Mouse (Mus musculus): Measurements from ENCODE around the gene Apoa4. TPM values are rescaled to one million over a fixed set of nuclear protein-coding genes. Genes with fewer than 3 reads are reported as not detected.

Apoa4 gene
- polyA plus RNA-seq, 1 experiment from 2014 or later = 91.9 TPM

GRCm38 (mm10) chr9:46257546-46257945 is 17.1 kb downstream of the Apoa4 start:
- Histone ChIP-seq H3K4me1 (no peaks in the 10 kb centered on the region), H3K9me3 (no peaks in the 10 kb centered on the region), H3K9ac (no peak overlapping the region), H3K27me3 (replicated peaks) (no peaks in the 10 kb centered on the region), H3K36me3 (no peaks in the 10 kb centered on the region), H3K4me2 (no peak overlapping the region), H3K27ac (no peak overlapping the region), H3K4me3 (replicated peaks) (no peak overlapping the region)
- WGBS = 84% methylated on average over 3 of the region's 3 CpGs
- no peak for ATAC-seq (ENCODE audit: insufficient read depth, low FRiP score, low read depth)

GRCm38 (mm10) chr9:46259111-46259510 is 18.6 kb downstream of the Apoa4 start:
- H3K9me3 ChIP-seq = no peaks in the 10 kb centered on the region
- no peaks in the 10 kb centered on the region for H3K36me3 ChIP-seq
- no peak for ATAC-seq (ENCODE audit: insufficient read depth, low FRiP score, low read depth)
- no peak overlapping the region for H3K27ac ChIP-seq
- H3K4me2 ChIP-seq = no peak overlapping the region
- no peak overlapping the region for H3K9ac ChIP-seq
- 82% methylated on average over 6 of the region's 6 CpGs for WGBS
- H3K4me1 ChIP-seq = no peaks in the 10 kb centered on the region
- H3K27me3 ChIP-seq (replicated peaks) = no peaks in the 10 kb centered on the region
- H3K4me3 ChIP-seq (replicated peaks) = no peak overlapping the region

- H3K27me3 ChIP-seq (replicated peaks) = no peaks in the 10 kb centered on the region
- 81% methylated on average over 7 of the region's 7 CpGs for WGBS
- ATAC-seq (ENCODE audit: insufficient read depth, low FRiP score, low read depth) = no peak
Observed at GRCm38 (mm10) chr9:46261131-46261530, 20.6 kb downstream of the Apoa4 start.

GRCm38 (mm10) chr9:46268343-46268873 is 27.9 kb downstream of the Apoa4 start, which contains the start of gene Apoa5:
Gene Apoa5, plus strand, starts transcription at chr9:46268633.
- Histone ChIP-seq H3K4me3 (replicated peaks) (no peak within 1 kb of the TSS), H3K4me1 (0 out of 2 replicates have a peak, but pooled peaks cover under 1% of the 10 kb centered on the region), H3K36me3 (no peaks in the 10 kb centered on the region), H3K9ac (no peak within 1 kb of the TSS), H3K4me2 (no peak within 1 kb of the TSS), H3K9me3 (no peaks in the 10 kb centered on the region), H3K27ac (no peak within 1 kb of the TSS), H3K27me3 (replicated peaks) (peaks cover 16% of the 10 kb centered on the region; the same call in 1 of the 2 replicates)
- no peak for ATAC-seq (ENCODE audit: insufficient read depth, low FRiP score, low read depth)
- 41% methylated on average over 7 of the region's 7 CpGs for WGBS

More at GRCm38 (mm10) chr9:46261131-46261530, 20.6 kb downstream of the Apoa4 start:
- H3K4me1 ChIP-seq = no peaks in the 10 kb centered on the region
- no peak overlapping the region for H3K4me3 ChIP-seq (replicated peaks)
- H3K9ac ChIP-seq = no peak overlapping the region
- H3K27ac ChIP-seq = no peak overlapping the region
- no peaks in the 10 kb centered on the region for H3K9me3 ChIP-seq
- H3K4me2 ChIP-seq = no peak overlapping the region
- H3K36me3 ChIP-seq = no peaks in the 10 kb centered on the region

DNA sequence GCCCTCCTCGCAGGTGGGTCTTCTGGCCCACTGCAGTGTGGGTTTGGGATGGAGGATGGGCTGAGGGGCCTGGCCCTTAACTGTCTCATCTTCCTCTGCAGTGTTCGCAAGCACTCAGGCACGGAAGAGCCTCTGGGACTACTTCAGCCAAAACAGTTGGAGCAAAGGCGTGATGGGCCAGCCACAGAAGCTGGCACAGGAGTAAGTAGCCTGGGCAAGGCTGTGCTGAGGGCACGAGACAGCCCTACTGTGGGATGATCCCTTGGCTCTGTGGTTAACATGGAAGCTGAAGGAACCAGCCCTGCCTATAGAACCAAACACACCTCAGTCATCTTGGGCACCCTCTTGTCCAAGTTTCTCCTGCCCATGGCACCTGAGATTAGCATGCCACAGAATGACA is 28.6 kb downstream of the Apoa4 start:
- ATAC-seq (ENCODE audit: insufficient read depth, low FRiP score, low read depth) = no peak
- Histone ChIP-seq H3K9ac (no peak overlapping the region), H3K9me3 (no peaks in the 10 kb centered on the region), H3K4me1 (peaks cover 7% of the 10 kb centered on the region), H3K36me3 (no peaks in the 10 kb centered on the region), H3K27ac (no peak overlapping the region), H3K4me2 (no peak overlapping the region), H3K27me3 (replicated peaks) (peaks cover 16% of the 10 kb centered on the region; the same call in 1 of the 2 replicates), H3K4me3 (replicated peaks) (no peak overlapping the region)
- WGBS = 90% methylated on average over 5 of the region's 5 CpGs

DNA sequence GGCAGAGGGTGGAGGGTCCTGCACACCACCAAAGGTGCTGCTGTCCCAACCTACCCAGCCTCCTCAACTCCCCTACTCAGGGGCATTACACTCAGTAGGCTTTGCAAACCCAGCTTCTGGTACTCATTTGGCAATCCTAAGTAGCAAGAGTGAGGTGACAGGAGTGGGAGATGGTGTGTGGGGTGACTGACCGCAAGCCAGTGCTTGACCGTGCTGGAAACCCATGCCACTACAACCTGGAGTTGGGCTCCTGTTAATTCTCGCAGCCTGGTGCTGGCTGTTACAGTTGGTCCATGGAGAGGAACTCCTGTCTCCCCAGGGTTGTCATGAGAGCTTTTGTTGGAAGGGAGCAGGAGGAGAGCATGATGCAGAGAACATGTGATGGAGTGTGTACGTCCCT is 30.3 kb downstream of the Apoa4 start:
- ATAC-seq (ENCODE audit: insufficient read depth, low FRiP score, low read depth) = no peak
- Histone ChIP-seq H3K27me3 (replicated peaks) (peaks cover 16% of the 10 kb centered on the region; the same call in 1 of the 2 replicates), H3K36me3 (peaks cover 10% of the 10 kb centered on the region), H3K27ac (no peak overlapping the region), H3K4me2 (no peak overlapping the region), H3K4me1 (peaks cover 7% of the 10 kb centered on the region), H3K4me3 (replicated peaks) (no peak overlapping the region), H3K9ac (no peak overlapping the region), H3K9me3 (no peaks in the 10 kb centered on the region)
- 92% methylated on average over 4 of the region's 4 CpGs for WGBS

GRCm38 (mm10) chr9:46272070-46272469 is 31.6 kb downstream of the Apoa4 start:
- Histone ChIP-seq H3K27me3 (replicated peaks) (peaks cover 16% of the 10 kb centered on the region; the same call in 1 of the 2 replicates), H3K9me3 (no peaks in the 10 kb centered on the region), H3K4me1 (peaks cover 7% of the 10 kb centered on the region), H3K9ac (no peak overlapping the region), H3K4me2 (peak overlapping the region; percentile 73; the same call in 1 of the 2 replicates), H3K27ac (no peak overlapping the region), H3K4me3 (replicated peaks) (peak overlapping the region; percentile 92; the same call in 1 of the 2 replicates), H3K36me3 (peaks cover 23% of the 10 kb centered on the region)
- WGBS = 78% methylated on average over 9 of the region's 9 CpGs
- no peak for ATAC-seq (ENCODE audit: insufficient read depth, low FRiP score, low read depth)

- Histone ChIP-seq H3K4me1 (peaks cover 7% of the 10 kb centered on the region), H3K9ac (peak within 1 kb of the TSS; percentile 60), H3K4me2 (peak within 1 kb of the TSS; percentile 73), H3K36me3 (peaks cover 24% of the 10 kb centered on the region), H3K4me3 (replicated peaks) (peak within 1 kb of the TSS; percentile 92), H3K27me3 (replicated peaks) (peaks cover 16% of the 10 kb centered on the region; the same call in 1 of the 2 replicates), H3K27ac (peak within 1 kb of the TSS; percentile 69), H3K9me3 (no peaks in the 10 kb centered on the region)
- ATAC-seq (ENCODE audit: insufficient read depth, low FRiP score, low read depth) = peak; percentile 90
- 5% methylated on average over 45 of the region's 45 CpGs for WGBS
Observed at GRCm38 (mm10) chr9:46272677-46273454, 32.4 kb downstream of the Apoa4 start, which contains the start of gene Zpr1. Gene Zpr1, plus strand, starts transcription at chr9:46273064.

DNA sequence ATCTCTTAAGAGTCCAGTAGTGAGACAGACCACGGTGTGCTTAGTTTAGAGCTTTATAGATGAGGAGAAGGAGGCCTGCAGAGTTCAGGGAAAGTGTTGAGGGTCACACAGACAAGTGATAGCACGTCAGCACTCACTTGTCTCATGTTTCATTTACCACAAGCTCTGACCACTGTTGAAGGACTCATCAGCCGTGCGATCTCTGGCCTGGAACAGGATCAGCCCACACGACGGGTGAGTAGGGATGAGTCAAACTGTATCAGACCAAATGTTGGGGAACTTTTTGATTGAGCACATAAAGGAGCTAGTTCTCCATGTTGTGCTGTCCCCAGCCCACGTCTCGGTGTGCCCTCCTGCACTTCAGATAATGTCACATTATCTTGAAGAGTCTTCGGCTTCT is 34.0 kb downstream of the Apoa4 start:
- H3K4me1 ChIP-seq = peaks cover 7% of the 10 kb centered on the region
- H3K27ac ChIP-seq = no peak overlapping the region
- H3K9ac ChIP-seq = no peak overlapping the region
- peaks cover 11% of the 10 kb centered on the region; the same call in 1 of the 2 replicates for H3K27me3 ChIP-seq (replicated peaks)
- no peak overlapping the region for H3K4me3 ChIP-seq (replicated peaks)
- H3K9me3 ChIP-seq = no peaks in the 10 kb centered on the region
- WGBS = 82% methylated on average over 9 of the region's 9 CpGs
- H3K4me2 ChIP-seq = 0 out of 2 replicates have a peak overlapping the region, but pooled peaks have one; percentile 73
- H3K36me3 ChIP-seq = peaks cover 28% of the 10 kb centered on the region
- ATAC-seq (ENCODE audit: insufficient read depth, low FRiP score, low read depth) = no peak

GRCm38 (mm10) chr9:46282631-46283436 is 42.3 kb downstream of the Apoa4 start, which contains the start of gene Bud13:
Gene Bud13, plus strand, starts transcription at chr9:46283008.
- Histone ChIP-seq H3K4me3 (replicated peaks) (peak within 1 kb of the TSS; percentile 99), H3K36me3 (peaks cover 25% of the 10 kb centered on the region), H3K4me2 (peak within 1 kb of the TSS; percentile 78), H3K9me3 (no peaks in the 10 kb centered on the region), H3K27me3 (replicated peaks) (no peaks in the 10 kb centered on the region), H3K9ac (peak within 1 kb of the TSS; percentile 87), H3K4me1 (peaks cover 8% of the 10 kb centered on the region), H3K27ac (peak within 1 kb of the TSS; percentile 95)
- peak; percentile 88 for ATAC-seq (ENCODE audit: insufficient read depth, low FRiP score, low read depth)
- under 1% methylated on average over 55 of the region's 55 CpGs for WGBS
